Mouse (Mus musculus) induced T-regulatory cell, adult 2 months (primary cell): ENCODE data around the gene Uncx.

Experiments
- DNase-seq: peaks from one replicate; pipeline ENCODE4 v3.0.0-alpha.2; 2012; ENCODE audit warnings: low read depth

The Uncx gene

GRCm38 (mm10) chr5:139542556-139542955 is 738 bp upstream of the Uncx start:
- no peak for DNase-seq

- DNase-seq: no peak
These were observed 466 bp downstream of the Uncx start for GRCm38 (mm10) chr5:139543650-139544270.

- DNase-seq: no peak
These were observed 1.2 kb downstream of the Uncx start for GRCm38 (mm10) chr5:139544271-139545135.

- DNase-seq: no peak
These were observed 1.9 kb downstream of the Uncx start for GRCm38 (mm10) chr5:139545221-139545620.

- no peak for DNase-seq
These were observed 2.5 kb downstream of the Uncx start for GRCm38 (mm10) chr5:139545673-139546335.

GRCm38 (mm10) chr5:139546336-139546770 is 3.1 kb downstream of the Uncx start:
- DNase-seq: no peak

GRCm38 (mm10) chr5:139546771-139547420 is 3.6 kb downstream of the Uncx start:
- DNase-seq: no peak

GRCm38 (mm10) chr5:139547421-139547931 is 4.2 kb downstream of the Uncx start:
- DNase-seq: no peak

- DNase-seq: no peak
These were observed 10.4 kb downstream of the Uncx start for GRCm38 (mm10) chr5:139553446-139554273.

- DNase-seq: no peak
These were observed 11.4 kb downstream of the Uncx start for GRCm38 (mm10) chr5:139554478-139555335.

GRCm38 (mm10) chr5:139555476-139556115 is 12.3 kb downstream of the Uncx start:
- DNase-seq: no peak

GRCm38 (mm10) chr5:139556116-139556678 is 12.9 kb downstream of the Uncx start:
- DNase-seq: no peak

- DNase-seq: no peak
These were observed 13.8 kb downstream of the Uncx start for GRCm38 (mm10) chr5:139557079-139557478.

- no peak for DNase-seq
These were observed 14.5 kb downstream of the Uncx start for GRCm38 (mm10) chr5:139557531-139558467.

GRCm38 (mm10) chr5:139558468-139558804 is 15.1 kb downstream of the Uncx start:
- no peak for DNase-seq

GRCm38 (mm10) chr5:139558917-139559660 is 15.8 kb downstream of the Uncx start:
- no peak for DNase-seq

- no peak for DNase-seq
These were observed 16.5 kb downstream of the Uncx start for GRCm38 (mm10) chr5:139559782-139560181.
